Mouse (Mus musculus) erythroblast, embryonic 14.5 days (primary cell): Measurements from ENCODE around the gene Pcbp2.

Experiments
- GATA1 ChIP-seq: IDR thresholded peaks from 2 replicates; pipeline ENCODE4 v1.6.1; 2012; ENCODE audit warnings: low read length, inconsistent platforms, mixed read lengths
- TAL1 ChIP-seq: IDR thresholded peaks from 3 replicates; pipeline ENCODE4 v1.6.1; 2012; ENCODE audit warnings: low read length, inconsistent platforms, mixed read lengths

DNA sequence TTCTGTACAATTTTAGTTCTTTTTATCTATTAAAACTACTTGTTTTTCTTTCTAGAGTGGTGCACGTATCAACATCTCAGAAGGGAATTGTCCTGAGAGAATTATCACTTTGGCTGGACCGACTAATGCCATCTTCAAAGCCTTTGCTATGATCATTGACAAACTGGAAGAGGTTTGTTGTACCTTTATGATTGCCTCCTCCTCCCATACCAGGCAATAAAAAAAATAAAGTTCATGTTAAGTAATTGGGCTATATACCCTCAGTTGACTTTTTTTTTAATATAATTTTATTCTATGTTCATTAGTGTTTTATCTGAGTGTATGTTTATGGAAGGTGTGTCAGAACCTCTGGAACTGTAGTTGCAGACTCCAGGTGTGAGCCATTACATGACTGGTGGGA is 4.2 kb downstream of the Pcbp2 start:
- TF ChIP-seq GATA1 (no peak), TAL1 (no peak)
